Mouse (Mus musculus) CH12F3 (cell line): ENCODE data around the gene Dlg1.

ENCODE experiments used
- in situ Hi-C: fragments of 300-500 bp; cut with MboI; formaldehyde crosslinking; loops from 2 replicates; pipeline ENCODE4 v1.14.3; 2020; ENCODE audit warnings: low sequenced_read_pairs

Gene Dlg1

DNA sequence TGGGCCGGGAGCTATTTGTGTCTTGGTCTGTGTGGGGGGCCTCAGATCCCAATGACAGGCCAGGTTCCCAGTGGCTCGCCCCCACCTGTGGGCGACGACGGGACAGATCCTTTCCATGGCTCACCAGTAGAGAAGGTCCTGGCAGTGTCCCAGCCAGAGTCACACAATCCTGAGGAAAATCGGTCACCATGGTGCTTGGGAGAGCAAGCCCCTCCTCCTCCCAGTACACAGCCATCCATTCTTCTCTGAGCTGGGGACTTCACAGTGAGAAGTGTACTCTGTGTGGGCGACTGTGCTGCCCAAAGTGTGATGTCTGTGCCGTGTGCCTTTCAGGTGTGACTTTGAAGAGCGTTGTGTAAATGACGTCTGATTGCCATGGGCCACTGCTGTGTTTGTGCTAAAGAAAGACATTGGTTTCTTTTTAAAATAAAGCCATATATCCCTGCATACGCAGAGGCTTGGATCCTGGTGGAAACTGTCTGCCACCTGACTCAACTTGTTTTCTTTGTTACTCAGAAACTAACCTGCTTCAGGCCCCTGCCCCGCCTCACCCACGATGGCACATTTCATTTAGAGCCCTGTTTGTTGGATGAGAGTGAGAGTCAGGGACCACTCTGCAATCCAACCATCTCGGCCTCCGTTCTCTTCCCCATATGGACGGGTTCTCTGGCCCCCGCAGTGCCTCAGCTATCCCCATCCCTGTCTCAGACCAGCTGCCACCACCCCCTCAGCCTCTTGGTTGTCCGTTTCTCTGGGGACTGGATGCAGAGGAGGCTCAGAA is 235.5 kb downstream of the Dlg1 start:
- in situ Hi-C loops: no loop called here

DNA sequence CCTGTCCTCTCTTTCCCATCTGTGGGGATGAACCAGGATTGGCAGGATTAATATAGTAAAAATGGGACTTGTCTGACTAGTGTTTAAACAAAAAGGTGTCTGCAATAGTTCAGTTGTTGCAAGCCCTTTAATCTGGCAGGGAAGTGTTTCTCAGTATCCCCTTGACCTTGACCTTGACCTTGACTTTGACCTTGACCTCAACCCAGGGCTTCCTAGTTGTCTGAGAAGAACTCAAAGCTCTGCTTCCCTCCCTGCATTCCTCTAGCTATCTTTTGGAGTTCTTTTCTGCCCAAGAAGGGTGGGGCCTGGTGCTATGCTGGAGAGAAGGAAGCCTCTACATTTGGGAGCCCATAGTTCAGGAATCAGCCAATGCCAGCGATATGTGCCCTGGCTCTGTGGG is 238.6 kb downstream of the Dlg1 start:
- in situ Hi-C loops: loop anchor here (25.0 kb wide), 1 partner anchor 340 kb away; no protein-coding TSS in a partner anchor

DNA sequence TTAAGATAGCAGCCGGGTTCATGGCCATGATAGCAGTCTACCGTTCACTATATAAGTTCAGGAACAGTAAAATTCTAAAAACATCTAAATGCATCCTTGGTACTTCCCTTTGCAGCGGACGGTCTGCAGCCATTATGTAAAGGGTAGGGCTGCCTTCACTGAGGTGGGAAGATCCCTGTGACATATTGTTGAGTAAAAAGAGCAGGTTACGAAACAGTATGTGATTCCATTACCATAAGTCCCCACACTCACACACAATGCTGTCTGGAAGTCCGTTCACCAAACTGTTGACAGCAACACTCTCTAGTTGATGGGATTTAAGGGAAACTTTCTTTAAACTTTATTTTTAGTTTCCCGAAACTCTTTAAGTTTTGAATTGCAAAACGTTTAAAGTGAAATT is 240.0 kb downstream of the Dlg1 start:
- in situ Hi-C loops: loop anchor here (25.0 kb wide), 1 partner anchor 341 kb away; no protein-coding TSS in a partner anchor

DNA sequence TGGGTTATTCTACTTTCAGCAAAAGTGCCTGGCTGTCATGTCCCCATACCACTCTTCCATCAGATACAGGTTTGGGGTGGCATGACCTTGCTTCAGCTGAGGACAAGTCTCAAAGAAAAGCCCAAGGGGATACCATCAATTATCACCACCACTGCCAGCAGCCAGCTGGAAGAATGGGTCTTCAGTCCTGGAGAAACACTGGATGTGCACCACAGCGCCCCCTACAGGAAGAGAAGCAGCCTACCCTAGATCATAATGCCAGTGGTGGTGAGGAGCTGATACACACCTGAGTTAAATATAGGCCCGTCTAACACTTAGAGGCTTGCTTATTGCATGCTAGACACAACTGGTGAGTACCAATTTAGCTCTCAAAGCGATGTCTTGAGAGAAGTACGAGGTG is 242.1 kb downstream of the Dlg1 start:
- in situ Hi-C loops: loop anchor here (25.0 kb wide), 1 partner anchor 343 kb away; no protein-coding TSS in a partner anchor

DNA sequence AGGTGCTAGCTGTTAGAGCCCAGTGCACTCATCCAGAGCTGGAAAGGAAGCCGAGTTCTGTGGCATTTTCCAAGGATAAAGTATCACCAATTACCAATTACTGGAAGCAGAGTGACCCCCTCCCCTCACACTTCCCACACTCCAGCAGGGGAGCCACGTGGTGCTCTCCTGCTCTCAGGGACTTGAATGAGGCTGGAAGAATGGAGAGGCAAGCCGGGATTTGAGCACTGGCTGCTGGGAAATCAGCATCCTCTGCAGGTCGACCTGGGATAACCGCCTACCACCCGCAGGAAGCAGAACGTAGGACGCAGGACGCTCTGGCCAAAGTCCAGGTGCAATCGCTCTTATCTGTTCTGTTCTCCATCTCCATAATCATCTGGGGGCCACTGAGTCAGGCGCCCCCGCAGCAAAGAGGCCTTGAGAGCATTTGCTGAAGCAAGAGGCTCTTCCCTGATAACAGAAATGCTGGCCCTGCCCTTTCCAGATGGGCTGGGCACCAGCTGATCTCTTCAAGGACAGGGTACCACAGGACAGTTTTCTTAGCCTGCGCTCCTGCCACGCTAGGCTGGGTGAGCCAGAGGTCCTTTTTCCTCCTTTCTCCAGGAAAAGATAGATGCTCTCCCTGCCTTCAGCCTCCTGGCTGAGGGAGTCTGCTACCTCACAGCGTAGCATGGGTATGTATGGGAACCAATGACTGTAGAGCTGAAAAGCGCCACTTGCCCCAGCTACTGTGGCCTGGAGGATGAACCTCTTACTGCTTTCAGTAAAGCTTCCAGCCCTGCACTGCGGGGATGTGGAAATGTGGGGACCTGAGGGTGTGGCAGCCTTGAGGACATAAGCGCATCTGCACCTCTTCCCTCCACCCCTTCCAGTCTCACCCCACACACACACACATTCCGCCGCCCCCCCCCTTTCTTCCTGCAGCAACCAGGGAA is 242.9 kb downstream of the Dlg1 start:
- in situ Hi-C loops: loop anchor here (25.0 kb wide), 1 partner anchor 344 kb away; no protein-coding TSS in a partner anchor

DNA sequence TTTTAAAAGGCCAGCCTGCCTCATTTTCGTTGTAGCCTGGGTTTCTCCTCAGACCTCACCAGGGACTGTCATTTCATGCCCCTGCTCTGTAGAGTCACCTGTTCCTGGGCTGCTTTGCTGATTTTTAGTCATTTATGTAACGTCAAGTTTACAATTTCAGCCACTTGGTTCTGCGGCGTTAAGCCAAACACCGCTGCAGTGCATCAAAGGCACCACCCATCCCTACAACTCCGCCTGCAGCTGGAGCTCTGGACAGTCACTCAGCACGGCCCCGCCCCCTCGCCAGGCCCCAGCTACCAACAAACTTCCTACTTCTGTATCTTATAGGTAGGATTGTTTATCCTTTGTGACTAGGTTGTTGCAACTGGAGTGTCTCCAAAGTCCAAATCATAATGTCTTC is 243.7 kb downstream of the Dlg1 start:
- in situ Hi-C loops: loop anchor here (25.0 kb wide), 1 partner anchor 345 kb away; no protein-coding TSS in a partner anchor

DNA sequence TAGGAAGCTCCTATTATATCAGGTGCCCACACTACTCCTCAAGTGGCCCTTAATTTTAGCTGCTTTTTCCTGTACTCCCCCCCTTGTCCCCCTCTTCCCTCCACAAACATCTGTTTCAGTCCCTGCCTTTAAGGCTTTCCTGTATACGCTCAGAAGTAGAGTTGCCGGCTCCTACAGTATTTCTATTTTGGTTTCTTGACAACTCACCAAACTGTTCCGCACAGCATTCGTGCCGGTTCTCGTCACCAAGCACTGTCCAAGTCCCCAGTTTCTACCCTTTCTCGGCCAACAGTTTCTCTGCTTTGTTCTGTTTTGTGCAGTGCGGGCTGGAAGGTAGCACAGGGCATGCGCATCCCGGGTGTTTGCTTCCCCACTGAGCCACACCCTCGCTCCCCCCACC is 245.7 kb downstream of the Dlg1 start:
- in situ Hi-C loops: loop anchor here (25.0 kb wide), 1 partner anchor 347 kb away; no protein-coding TSS in a partner anchor

DNA sequence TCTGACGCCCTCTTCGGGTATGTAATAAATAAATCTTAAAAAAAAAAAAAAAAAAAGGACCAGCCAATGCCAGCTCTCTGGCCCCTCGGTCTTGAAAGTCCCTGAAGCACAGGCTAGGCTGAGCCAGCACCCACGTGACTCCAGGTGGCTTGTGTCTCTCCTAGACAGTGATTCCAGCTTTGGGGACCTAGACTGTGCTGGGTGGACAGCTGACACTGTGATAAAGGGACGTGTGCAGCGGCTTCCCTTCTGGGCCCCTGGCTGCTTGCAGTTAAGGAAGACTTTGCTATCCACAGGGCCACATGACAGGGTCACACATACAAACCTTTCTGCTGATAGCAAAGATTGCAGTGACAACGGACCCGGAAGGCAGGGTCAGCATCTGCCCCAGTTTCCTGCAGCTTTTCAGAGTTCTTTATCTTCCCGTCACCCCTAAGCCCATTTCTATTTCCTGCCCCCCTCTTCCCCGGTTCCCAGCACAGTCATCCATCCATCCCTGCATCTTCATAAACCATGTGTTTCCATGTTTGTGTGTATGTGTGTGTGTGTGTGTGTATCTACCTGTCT is 247.1 kb downstream of the Dlg1 start:
- in situ Hi-C loops: loop anchor here (5.0 to 25.0 kb wide), 3 partner anchors 33 to 466 kb away; partner anchors contain the start of gene Meltf

DNA sequence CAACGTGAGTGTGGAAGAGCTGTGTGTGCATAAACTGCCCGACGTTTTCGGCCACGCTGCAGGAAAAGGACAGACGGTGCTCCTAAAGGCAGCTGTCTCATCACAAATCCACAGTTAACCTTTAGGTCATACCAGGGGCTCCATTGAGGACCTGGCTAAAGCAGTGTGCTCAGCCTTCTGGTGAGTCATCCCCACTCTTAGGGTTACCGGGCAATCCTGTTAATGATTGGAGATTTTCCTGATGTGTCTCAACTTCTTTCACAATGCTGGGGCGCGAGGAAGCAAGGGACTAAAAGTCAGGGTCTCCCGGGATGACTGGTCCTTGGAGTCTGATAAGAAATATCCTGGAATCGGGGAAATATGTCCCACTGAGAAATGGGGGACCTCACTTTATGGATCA is 254.5 kb downstream of the Dlg1 start:
- in situ Hi-C loops: loop anchor here (10.0 to 25.0 kb wide), 2 partner anchors 355 to 473 kb away; no protein-coding TSS in a partner anchor

DNA sequence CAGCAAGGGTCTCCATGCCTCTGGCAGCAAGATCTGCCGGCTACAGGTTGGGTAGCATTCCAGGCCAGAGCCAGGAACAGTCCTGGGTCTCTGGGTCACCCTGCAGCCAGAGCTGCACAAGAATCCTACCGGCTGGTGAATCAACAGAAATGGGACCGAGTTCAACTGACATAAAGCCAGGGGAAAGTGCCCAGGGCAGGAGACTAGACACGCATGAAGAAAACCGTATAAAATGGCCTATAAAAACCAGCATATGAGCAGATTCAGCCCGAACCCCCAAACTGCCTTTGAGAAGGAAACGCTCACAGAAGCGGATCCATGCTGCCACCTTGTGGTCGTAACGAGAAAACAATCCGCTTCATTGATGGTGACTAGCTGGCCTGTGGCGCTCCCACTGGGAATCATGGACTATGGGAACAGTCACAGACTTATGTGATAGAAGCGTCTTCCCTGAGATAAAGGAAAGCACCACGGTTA is 255.0 kb downstream of the Dlg1 start:
- in situ Hi-C loops: loop anchor here (10.0 to 25.0 kb wide), 2 partner anchors 356 to 473 kb away; no protein-coding TSS in a partner anchor

DNA sequence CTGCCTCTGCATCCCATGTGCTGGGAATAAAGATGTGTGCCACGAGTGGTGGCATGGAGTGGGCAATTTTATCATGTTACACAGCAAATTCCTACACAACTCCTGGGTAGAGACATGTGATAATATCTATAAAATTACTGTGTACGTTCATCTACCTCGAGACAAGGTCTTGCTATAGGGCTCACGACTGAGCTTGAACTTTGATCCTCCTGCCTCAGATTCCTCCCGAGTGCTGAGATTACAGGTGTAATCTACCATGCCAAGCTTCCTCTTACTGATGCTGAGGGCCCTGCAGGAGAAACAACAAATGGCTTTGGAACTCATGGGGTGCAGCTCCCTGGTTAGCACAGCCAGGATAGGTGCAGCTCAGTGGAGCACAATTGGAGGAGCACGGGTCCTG is 261.1 kb downstream of the Dlg1 start:
- in situ Hi-C loops: loop anchor here (10.0 to 25.0 kb wide), 2 partner anchors 180 to 362 kb away; no protein-coding TSS in a partner anchor
